Mouse (Mus musculus): ENCODE measurements around the gene Gm48551. TPM values are rescaled to one million over a fixed set of nuclear protein-coding genes. Genes with fewer than 3 reads are reported as not detected.

The Gm48551 gene
- polyA plus RNA-seq, 1 experiment from 2014 or later, result 2.9 TPM

GRCm38 (mm10) chr10:81345162-81345534, 39.1 kb upstream of the Gm48551 start:
- no peak for ATAC-seq
- H3K27ac ChIP-seq (ENCODE audit: low read length), result no peak overlapping the region
- H3K36me3 ChIP-seq (ENCODE audit: control insufficient read depth, insufficient read depth, low read length), result no peaks in the 10 kb centered on the region
- no peak overlapping the region for H3K4me3 ChIP-seq (ENCODE audit: low read length)
- peaks cover 13% of the 10 kb centered on the region; the same call in 1 of the 2 replicates for H3K27me3 ChIP-seq (replicated peaks; ENCODE audit: control insufficient read depth, insufficient read depth, low read length)
- 90% methylated on average over 4 of the region's 4 CpGs for WGBS
- H3K4me1 ChIP-seq (ENCODE audit: control insufficient read depth, insufficient read depth, low read length), result peaks cover 47% of the 10 kb centered on the region
- H3K9ac ChIP-seq (ENCODE audit: low read depth, low read length), result no peak overlapping the region
- H3K9me3 ChIP-seq (ENCODE audit: control insufficient read depth, low read length), result no peaks in the 10 kb centered on the region
- H3K4me2 ChIP-seq (ENCODE audit: low read depth, low read length), result no peak overlapping the region

- peak overlapping the region; percentile 60 for H3K9ac ChIP-seq (ENCODE audit: low read depth, low read length)
- peak overlapping the region; percentile 69 for H3K27ac ChIP-seq (ENCODE audit: low read length)
- no peaks in the 10 kb centered on the region for H3K36me3 ChIP-seq (ENCODE audit: control insufficient read depth, insufficient read depth, low read length)
- peaks cover 37% of the 10 kb centered on the region for H3K4me1 ChIP-seq (ENCODE audit: control insufficient read depth, insufficient read depth, low read length)
- H3K27me3 ChIP-seq (replicated peaks; ENCODE audit: control insufficient read depth, insufficient read depth, low read length), result peaks cover 13% of the 10 kb centered on the region; the same call in 1 of the 2 replicates
- H3K9me3 ChIP-seq (ENCODE audit: control insufficient read depth, low read length), result no peaks in the 10 kb centered on the region
- H3K4me3 ChIP-seq (ENCODE audit: low read length), result peak overlapping the region; percentile 45
- H3K4me2 ChIP-seq (ENCODE audit: low read depth, low read length), result peak overlapping the region; percentile 68
- 13% methylated on average over 55 of the region's 55 CpGs for WGBS
- ATAC-seq, result peak; percentile 14
These were observed 37.7 kb upstream of the Gm48551 start for GRCm38 (mm10) chr10:81346453-81347067.

GRCm38 (mm10) chr10:81349146-81349545, 35.1 kb upstream of the Gm48551 start:
- ATAC-seq, result peak; percentile 38
- Histone ChIP-seq H3K27ac (ENCODE audit: low read length) (peak overlapping the region; percentile 87), H3K9me3 (ENCODE audit: control insufficient read depth, low read length) (no peaks in the 10 kb centered on the region), H3K4me1 (ENCODE audit: control insufficient read depth, insufficient read depth, low read length) (peaks cover 33% of the 10 kb centered on the region), H3K4me2 (ENCODE audit: low read depth, low read length) (peak overlapping the region; percentile 88), H3K36me3 (ENCODE audit: control insufficient read depth, insufficient read depth, low read length) (no peaks in the 10 kb centered on the region), H3K4me3 (ENCODE audit: low read length) (peak overlapping the region; percentile 86), H3K9ac (ENCODE audit: low read depth, low read length) (peak overlapping the region; percentile 88), H3K27me3 (replicated peaks; ENCODE audit: control insufficient read depth, insufficient read depth, low read length) (peaks cover 2% of the 10 kb centered on the region; the same call in 1 of the 2 replicates)
- 6% methylated on average over 12 of the region's 12 CpGs for WGBS

- WGBS, result under 1% methylated on average over 29 of the region's 29 CpGs
- Histone ChIP-seq H3K36me3 (ENCODE audit: control insufficient read depth, insufficient read depth, low read length) (no peaks in the 10 kb centered on the region), H3K27ac (ENCODE audit: low read length) (peak overlapping the region; percentile 87), H3K27me3 (replicated peaks; ENCODE audit: control insufficient read depth, insufficient read depth, low read length) (0 out of 2 replicates have a peak, but pooled peaks cover 2% of the 10 kb centered on the region), H3K9ac (ENCODE audit: low read depth, low read length) (peak overlapping the region; percentile 88), H3K4me3 (ENCODE audit: low read length) (peak overlapping the region; percentile 86), H3K4me2 (ENCODE audit: low read depth, low read length) (peak overlapping the region; percentile 88), H3K4me1 (ENCODE audit: control insufficient read depth, insufficient read depth, low read length) (peaks cover 41% of the 10 kb centered on the region), H3K9me3 (ENCODE audit: control insufficient read depth, low read length) (no peaks in the 10 kb centered on the region)
- ATAC-seq, result peak; percentile 16; the same call in 1 of the 2 replicates
These were observed 34.3 kb upstream of the Gm48551 start for GRCm38 (mm10) chr10:81349961-81350350.

- peak within 1 kb of the TSS; percentile 88 for H3K9ac ChIP-seq (ENCODE audit: low read depth, low read length)
- WGBS, result under 1% methylated on average over 54 of the region's 54 CpGs
These were observed 33.8 kb upstream of the Gm48551 start, which contains the start of gene Hmg20b for GRCm38 (mm10) chr10:81350351-81351063. Gene Hmg20b (minus strand): TSS chr10:81350480.

GRCm38 (mm10) chr10:81351678-81352291, 32.5 kb upstream of the Gm48551 start:
- 19% methylated on average over 9 of the region's 9 CpGs for WGBS
- Histone ChIP-seq H3K27ac (ENCODE audit: low read length) (peak overlapping the region; percentile 72), H3K9ac (ENCODE audit: low read depth, low read length) (peak overlapping the region; percentile 29; the same call in 1 of the 2 replicates), H3K9me3 (ENCODE audit: control insufficient read depth, low read length) (no peaks in the 10 kb centered on the region), H3K4me2 (ENCODE audit: low read depth, low read length) (0 out of 2 replicates have a peak overlapping the region, but pooled peaks have one; percentile 4), H3K36me3 (ENCODE audit: control insufficient read depth, insufficient read depth, low read length) (no peaks in the 10 kb centered on the region), H3K4me3 (ENCODE audit: low read length) (no peak overlapping the region), H3K27me3 (replicated peaks; ENCODE audit: control insufficient read depth, insufficient read depth, low read length) (no peaks in the 10 kb centered on the region), H3K4me1 (ENCODE audit: control insufficient read depth, insufficient read depth, low read length) (peaks cover 40% of the 10 kb centered on the region)
- ATAC-seq, result no peak

More at GRCm38 (mm10) chr10:81350351-81351063, 33.8 kb upstream of the Gm48551 start, which contains the start of gene Hmg20b:
- H3K4me1 ChIP-seq (ENCODE audit: control insufficient read depth, insufficient read depth, low read length), result peaks cover 41% of the 10 kb centered on the region
- peak; percentile 92 for ATAC-seq
- no peaks in the 10 kb centered on the region for H3K36me3 ChIP-seq (ENCODE audit: control insufficient read depth, insufficient read depth, low read length)
- peak within 1 kb of the TSS; percentile 86 for H3K4me3 ChIP-seq (ENCODE audit: low read length)
- H3K4me2 ChIP-seq (ENCODE audit: low read depth, low read length), result peak within 1 kb of the TSS; percentile 88
- H3K9me3 ChIP-seq (ENCODE audit: control insufficient read depth, low read length), result no peaks in the 10 kb centered on the region
- H3K27me3 ChIP-seq (replicated peaks; ENCODE audit: control insufficient read depth, insufficient read depth, low read length), result no peaks in the 10 kb centered on the region
- peak within 1 kb of the TSS; percentile 87 for H3K27ac ChIP-seq (ENCODE audit: low read length)

GRCm38 (mm10) chr10:81354738-81355477, 29.4 kb upstream of the Gm48551 start:
- 69% methylated on average over 9 of the region's 9 CpGs for WGBS
- no peak for ATAC-seq
- Histone ChIP-seq H3K4me1 (ENCODE audit: control insufficient read depth, insufficient read depth, low read length) (peaks cover 33% of the 10 kb centered on the region), H3K27ac (ENCODE audit: low read length) (no peak overlapping the region), H3K36me3 (ENCODE audit: control insufficient read depth, insufficient read depth, low read length) (no peaks in the 10 kb centered on the region), H3K9me3 (ENCODE audit: control insufficient read depth, low read length) (no peaks in the 10 kb centered on the region), H3K4me2 (ENCODE audit: low read depth, low read length) (no peak overlapping the region), H3K27me3 (replicated peaks; ENCODE audit: control insufficient read depth, insufficient read depth, low read length) (no peaks in the 10 kb centered on the region), H3K4me3 (ENCODE audit: low read length) (no peak overlapping the region), H3K9ac (ENCODE audit: low read depth, low read length) (0 out of 2 replicates have a peak overlapping the region, but pooled peaks have one; percentile 17)

GRCm38 (mm10) chr10:81355533-81355932, 28.7 kb upstream of the Gm48551 start:
- ATAC-seq, result no peak
- H3K4me2 ChIP-seq (ENCODE audit: low read depth, low read length), result no peak overlapping the region
- H3K9me3 ChIP-seq (ENCODE audit: control insufficient read depth, low read length), result no peaks in the 10 kb centered on the region
- H3K27me3 ChIP-seq (replicated peaks; ENCODE audit: control insufficient read depth, insufficient read depth, low read length), result no peaks in the 10 kb centered on the region
- H3K36me3 ChIP-seq (ENCODE audit: control insufficient read depth, insufficient read depth, low read length), result 0 out of 2 replicates have a peak, but pooled peaks cover 2% of the 10 kb centered on the region
- H3K4me1 ChIP-seq (ENCODE audit: control insufficient read depth, insufficient read depth, low read length), result peaks cover 37% of the 10 kb centered on the region
- no peak overlapping the region for H3K9ac ChIP-seq (ENCODE audit: low read depth, low read length)
- WGBS, result 80% methylated on average over 4 of the region's 4 CpGs
- H3K27ac ChIP-seq (ENCODE audit: low read length), result no peak overlapping the region
- H3K4me3 ChIP-seq (ENCODE audit: low read length), result no peak overlapping the region
